Mouse (Mus musculus): Measurements from ENCODE around the gene Gm49342. TPM values are rescaled to one million over a fixed set of nuclear protein-coding genes. Genes with fewer than 3 reads are reported as not detected.

Gm49342 gene
- not detected for polyA plus RNA-seq (2017; shearing (Covaris generic))

GRCm38 (mm10) chr14:50943932-50944667, at the start of gene Gm49342:
Gm49342 (plus strand) TSS chr14:50944517.

GRCm38 (mm10) chr14:50897374-50897765, 46.9 kb upstream of the Gm49342 start, which contains the start of gene Klhl33:
Klhl33 (minus strand) TSS chr14:50897507.

GRCm38 (mm10) chr14:50924281-50925064, 19.8 kb upstream of the Gm49342 start, which contains the start of the genes Osgep and Apex1:
Osgep (minus strand) TSS chr14:50924893.
Apex1 (plus strand) TSS chr14:50924968.

GRCm38 (mm10) chr14:50930754-50931492, 13.4 kb upstream of the Gm49342 start, which contains the start of the genes Pip4p1 and Pnp:
Pip4p1 (minus strand) TSS chr14:50930856.
Pnp (plus strand) TSS chr14:50931082.

GRCm38 (mm10) chr14:50955942-50956508, 11.7 kb downstream of the Gm49342 start, which contains the start of gene Pnp2:
Pnp2 (plus strand) TSS chr14:50955992.

GRCm38 (mm10) chr14:51007152-51007801, 63.0 kb downstream of the Gm49342 start, which contains the start of gene Rnase10:
Rnase10 (plus strand) TSS chr14:51007751.

Other genes with a start within 250 kb of the Gm49342 start
- 0.14 TPM for gene Olfr748, start 237.1 kb upstream of the Gm49342 start, polyA plus RNA-seq (2017; shearing (Covaris generic))
- 0.37 TPM for gene Olfr749, start 199.4 kb upstream of the Gm49342 start, polyA plus RNA-seq (2017; shearing (Covaris generic))
- 67.1 TPM for gene Ttc5, start 159.0 kb upstream of the Gm49342 start, polyA plus RNA-seq (2017; shearing (Covaris generic))
- gene Ccnb1ip1, start 136.8 kb upstream of the Gm49342 start, polyA plus RNA-seq (2017; shearing (Covaris generic)), result not detected
- gene Parp2, start 136.7 kb upstream of the Gm49342 start, polyA plus RNA-seq (2017; shearing (Covaris generic)), result 49.1 TPM
- 12.7 TPM for gene Tep1, start 74.0 kb upstream of the Gm49342 start, polyA plus RNA-seq (2017; shearing (Covaris generic))
- gene Klhl33, start 47.0 kb upstream of the Gm49342 start, polyA plus RNA-seq (2017; shearing (Covaris generic)), result 0.15 TPM
- gene Osgep, start 19.6 kb upstream of the Gm49342 start, polyA plus RNA-seq (2017; shearing (Covaris generic)), result 86.7 TPM
- 33.7 TPM for gene Apex1, start 19.5 kb upstream of the Gm49342 start, polyA plus RNA-seq (2017; shearing (Covaris generic))
- gene Pip4p1, start 13.7 kb upstream of the Gm49342 start, polyA plus RNA-seq (2017; shearing (Covaris generic)), result 126 TPM
- gene Pnp, start 13.4 kb upstream of the Gm49342 start, polyA plus RNA-seq (2017; shearing (Covaris generic)), result 34.9 TPM
- gene Pnp2, start 11.5 kb downstream of the Gm49342 start, polyA plus RNA-seq (2017; shearing (Covaris generic)), result not detected
- gene Rnase10, start 63.2 kb downstream of the Gm49342 start, polyA plus RNA-seq (2017; shearing (Covaris generic)), result not detected
- gene Rnase9, start 97.4 kb downstream of the Gm49342 start, polyA plus RNA-seq (2017; shearing (Covaris generic)), result not detected
- not detected for gene Rnase11, start 105.6 kb downstream of the Gm49342 start, polyA plus RNA-seq (2017; shearing (Covaris generic))
- not detected for gene Rnase12, start 113.1 kb downstream of the Gm49342 start, polyA plus RNA-seq (2017; shearing (Covaris generic))
- gene Olfr750, start 129.9 kb downstream of the Gm49342 start, polyA plus RNA-seq (2017; shearing (Covaris generic)), result 0.11 TPM
- 7.6 TPM for gene Rnase4, start 146.6 kb downstream of the Gm49342 start, polyA plus RNA-seq (2017; shearing (Covaris generic))
- 2.7 TPM for gene Ang, start 146.6 kb downstream of the Gm49342 start, polyA plus RNA-seq (2017; shearing (Covaris generic))
- not detected for gene Eddm3b, start 169.9 kb downstream of the Gm49342 start, polyA plus RNA-seq (2017; shearing (Covaris generic))
- gene Rnase6, start 179.4 kb downstream of the Gm49342 start, polyA plus RNA-seq (2017; shearing (Covaris generic)), result 0.96 TPM
- gene Rnase1, start 202.3 kb downstream of the Gm49342 start, polyA plus RNA-seq (2017; shearing (Covaris generic)), result not detected
- gene Rnase2b, start 217.7 kb downstream of the Gm49342 start, polyA plus RNA-seq (2017; shearing (Covaris generic)), result not detected

All from effector memory CD4-positive, alpha-beta T cell, adult 5 months (primary cell).